Mouse (Mus musculus) spleen, postnatal 36 days (tissue): ENCODE measurements around the gene Pef1.

Experiments used
- DNase-seq, 2 experiments: peaks; one replicate each; pipeline ENCODE4 v3.0.0; 2022; ENCODE audit warnings: low spot score in 2 of 2, mixed read lengths in 1 of 2

Pef1 gene

GRCm38 (mm10) chr4:130174335-130175031, 72.1 kb downstream of the Pef1 start:
- DNase-seq: peak; percentile 51 to 69

- no peak for DNase-seq
Observed at GRCm38 (mm10) chr4:130175072-130175711, 72.8 kb downstream of the Pef1 start, which contains the start of gene Tinagl1. Gene Tinagl1 (minus strand): TSS chr4:130175122.

GRCm38 (mm10) chr4:130176156-130176720, 73.9 kb downstream of the Pef1 start:
- no peak for DNase-seq

- DNase-seq: no peak
Observed at GRCm38 (mm10) chr4:130177087-130177486, 74.7 kb downstream of the Pef1 start.

- DNase-seq: no peak
Observed at GRCm38 (mm10) chr4:130177536-130177935, 75.2 kb downstream of the Pef1 start.
